Mouse (Mus musculus) liver, postnatal 0 days (tissue): Measurements from ENCODE around the gene Uxs1.

Source experiments
- CTCF ChIP-seq: sonication (generic); IDR thresholded peaks from 2 replicates; pipeline ENCODE4 v1.5.1; 2016; ENCODE audit warnings: antibody characterized with exemption, low read depth
- EP300 ChIP-seq: IDR thresholded peaks from 2 replicates; pipeline ENCODE4 v1.6.1; 2016; ENCODE audit warnings: antibody characterized with exemption, low read depth, mild to moderate bottlenecking

- no peak for TF ChIP-seq EP300
- TF ChIP-seq CTCF, result no peak
Observed at GRCm38 (mm10) chr1:43786711-43787110, 40.9 kb downstream of the Uxs1 start.
